Mouse (Mus musculus) layer of hippocampus, adult 8-10 months (tissue): ENCODE results near the gene Ptprm. TPM values are rescaled to one million over a fixed set of nuclear protein-coding genes. Genes with fewer than 3 reads are reported as not detected.

Experiments
- DNase-seq, 2 experiments: peaks; one replicate each; pipeline ENCODE4 v3.0.0; 2022; ENCODE audit warnings: low spot score in 2 of 2
- total RNA-seq, 4 experiments: library from RNA; stranded (reverse); gene quantifications; 2 replicates each; pipeline ENCODE4 v1.2.4; 2022

The Ptprm gene
- total RNA-seq, 4 experiments from 2014 or later = 24.6 to 31.6 (median 27.6) TPM

- DNase-seq = no peak
Measured at GRCm38 (mm10) chr17:66785586-66785985, 568.7 kb downstream of the Ptprm start.

DNA sequence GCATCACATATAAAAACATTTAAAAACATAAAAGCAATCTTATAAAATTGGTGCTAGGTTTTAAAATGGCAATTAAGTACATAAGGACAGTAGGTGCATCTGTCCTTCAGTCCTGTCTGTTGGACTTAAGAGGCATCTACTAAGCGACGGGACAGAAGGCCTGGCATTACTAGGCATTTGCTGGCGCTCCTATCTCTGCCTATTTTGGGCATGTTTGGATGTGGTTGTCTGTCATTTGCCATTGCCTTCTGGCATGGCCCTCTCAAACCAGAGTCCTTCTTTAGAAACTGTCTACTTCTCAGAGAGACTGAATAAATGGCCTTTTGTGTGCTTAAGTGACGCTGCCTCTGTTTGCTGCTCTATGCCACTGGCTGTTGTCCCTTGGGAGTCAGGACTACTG, 570.7 kb downstream of the Ptprm start:
- DNase-seq = no peak

DNA sequence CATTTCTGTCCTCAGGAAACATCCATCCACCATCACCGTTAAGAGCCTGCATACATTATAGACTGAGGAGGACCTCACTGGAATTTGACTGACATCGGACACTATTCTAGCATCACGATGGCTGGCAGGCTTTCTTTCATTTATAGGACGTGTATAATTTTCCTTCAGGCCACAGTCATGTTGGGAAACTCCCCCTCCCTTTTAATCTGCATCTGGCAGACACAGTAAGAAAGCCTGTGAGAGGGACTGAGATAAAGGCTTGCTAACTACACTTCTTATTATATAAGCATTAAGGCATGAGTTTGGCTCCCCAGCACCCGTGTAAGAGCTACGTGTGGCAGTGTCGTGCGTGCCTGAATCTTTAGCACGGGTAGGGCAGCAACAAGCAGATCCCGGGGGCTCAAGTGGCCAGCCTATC, 571.2 kb downstream of the Ptprm start:
- no peak for DNase-seq

DNA sequence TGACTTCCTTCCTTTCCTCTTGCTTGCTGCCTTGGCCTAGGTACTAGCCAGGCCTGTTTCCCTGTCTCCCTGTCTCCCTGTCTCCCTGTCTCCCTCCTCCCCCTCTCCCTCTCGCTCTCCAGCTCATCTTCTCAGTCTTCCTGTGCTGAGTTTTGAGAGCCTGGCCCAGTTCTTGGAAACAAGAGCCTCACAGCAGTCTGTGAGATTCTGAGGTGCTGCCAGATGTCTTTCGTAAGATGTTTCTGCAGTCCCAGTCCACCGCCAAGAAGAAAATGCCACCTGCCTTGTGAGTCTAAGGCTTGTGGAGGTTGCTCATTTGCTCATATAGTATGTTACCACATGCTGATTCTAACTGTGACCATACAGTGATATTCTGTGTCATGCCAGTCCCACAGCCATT, 572.3 kb downstream of the Ptprm start:
- peak in 1 of 2 experiments; percentile 12 for DNase-seq

DNA sequence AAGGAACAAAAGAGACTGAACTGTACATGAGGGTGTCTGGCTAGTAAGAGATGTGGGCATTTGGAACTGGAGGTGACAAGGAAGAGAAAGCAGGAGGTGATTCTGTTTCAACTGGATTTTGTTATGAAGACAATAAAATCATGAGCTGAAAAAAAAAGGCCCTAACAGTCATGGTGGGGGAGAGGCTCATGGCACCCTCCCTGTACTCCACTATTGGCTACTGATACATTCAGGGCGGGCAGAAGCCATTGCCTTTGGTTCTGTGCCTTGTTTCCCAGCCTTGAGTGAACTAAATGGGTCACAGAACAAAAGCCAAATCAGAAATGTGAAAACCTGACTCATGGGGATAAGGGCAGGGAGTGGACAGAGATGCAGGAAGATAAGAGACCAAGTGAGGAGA, 575.2 kb downstream of the Ptprm start:
- DNase-seq = no peak

GRCm38 (mm10) chr17:66769365-66770363, 584.6 kb downstream of the Ptprm start:
- DNase-seq = no peak

- no peak for DNase-seq
Measured at GRCm38 (mm10) chr17:66768689-66769275, 585.5 kb downstream of the Ptprm start.

DNA sequence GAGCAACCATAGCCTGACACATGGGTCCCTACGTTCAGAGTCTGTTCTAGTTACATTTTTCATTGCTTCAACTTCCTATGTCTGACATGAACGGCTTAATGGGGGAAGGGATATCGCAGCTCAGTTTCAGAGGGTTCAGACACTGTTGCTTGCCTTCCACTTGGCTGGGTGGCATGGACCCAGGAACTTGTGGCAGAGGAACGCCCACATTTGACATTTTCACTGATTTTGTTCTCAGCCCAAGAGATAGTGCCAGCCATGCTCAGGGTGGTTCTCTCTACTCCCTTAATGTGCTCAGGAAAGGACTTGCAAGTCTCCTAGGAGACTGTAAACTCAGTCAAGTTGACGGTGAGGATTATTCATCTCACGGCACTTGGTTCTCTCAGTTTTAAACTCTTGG, 588.1 kb downstream of the Ptprm start:
- no peak for DNase-seq

GRCm38 (mm10) chr17:66764435-66764834, 589.8 kb downstream of the Ptprm start:
- DNase-seq = no peak

DNA sequence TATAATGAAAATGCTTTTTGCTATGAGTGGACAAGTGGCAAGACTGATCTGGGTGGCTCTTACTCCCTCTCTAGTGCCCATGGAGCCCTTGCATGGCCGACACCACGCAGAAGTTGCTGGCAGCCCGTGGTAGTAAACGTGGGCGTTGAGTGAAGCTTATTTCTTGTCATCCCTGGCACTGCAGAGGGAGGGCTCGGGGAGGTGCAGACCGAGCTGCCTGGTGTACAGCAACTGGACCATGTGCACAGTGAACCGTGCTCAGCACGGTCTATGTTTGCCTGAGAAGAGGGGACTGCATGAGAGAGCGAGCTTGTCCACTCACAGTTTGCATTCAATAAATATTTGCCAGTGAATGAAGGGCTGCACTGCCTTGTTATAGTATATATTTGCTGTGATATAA, 591.5 kb downstream of the Ptprm start:
- no peak for DNase-seq

DNA sequence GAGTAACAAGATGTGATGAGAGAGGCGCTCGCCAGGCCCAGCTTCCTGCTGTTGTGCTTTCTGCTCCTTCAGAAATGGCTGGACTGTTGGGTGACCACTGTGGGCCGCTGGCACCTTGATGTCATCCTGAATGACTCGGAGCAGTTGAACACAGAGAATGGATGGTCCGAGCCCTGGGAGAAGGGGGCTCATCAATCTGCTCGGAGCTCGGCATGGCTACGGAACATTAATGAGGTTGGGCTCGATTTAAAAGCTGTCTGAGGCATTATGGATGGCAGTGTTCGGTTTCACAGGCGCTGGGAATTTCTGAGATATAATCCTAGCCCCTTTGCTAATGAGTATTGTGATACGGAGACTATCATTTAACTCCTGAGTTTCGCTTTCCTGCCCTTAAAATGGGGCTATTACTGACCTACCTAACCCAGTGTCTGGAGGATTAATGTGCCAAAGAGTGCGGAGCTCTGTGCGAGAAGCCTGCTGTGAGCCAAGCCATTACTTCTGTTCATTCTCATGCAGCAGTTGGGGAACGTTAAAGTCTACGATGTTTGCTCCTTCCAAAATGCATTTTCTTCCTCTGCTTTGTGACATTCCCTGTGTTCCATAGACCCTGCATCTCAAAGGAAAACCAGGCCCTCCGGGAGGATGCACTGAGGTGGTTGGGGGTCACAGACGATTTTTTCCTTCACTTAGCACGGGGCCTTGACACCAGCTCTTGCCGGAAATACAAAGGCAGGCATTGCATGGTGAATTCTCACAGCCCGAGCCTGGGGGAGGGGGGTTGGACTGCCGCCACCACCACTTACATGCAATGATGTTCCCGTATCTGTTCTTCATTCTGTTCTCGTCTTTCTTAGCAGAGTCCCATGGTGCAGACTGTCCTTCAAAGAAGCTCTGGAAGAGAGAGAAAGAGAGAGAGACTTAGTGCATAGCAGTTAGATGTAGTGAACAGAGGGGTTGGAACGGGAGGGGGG, 592.6 kb downstream of the Ptprm start:
- DNase-seq = no peak

DNA sequence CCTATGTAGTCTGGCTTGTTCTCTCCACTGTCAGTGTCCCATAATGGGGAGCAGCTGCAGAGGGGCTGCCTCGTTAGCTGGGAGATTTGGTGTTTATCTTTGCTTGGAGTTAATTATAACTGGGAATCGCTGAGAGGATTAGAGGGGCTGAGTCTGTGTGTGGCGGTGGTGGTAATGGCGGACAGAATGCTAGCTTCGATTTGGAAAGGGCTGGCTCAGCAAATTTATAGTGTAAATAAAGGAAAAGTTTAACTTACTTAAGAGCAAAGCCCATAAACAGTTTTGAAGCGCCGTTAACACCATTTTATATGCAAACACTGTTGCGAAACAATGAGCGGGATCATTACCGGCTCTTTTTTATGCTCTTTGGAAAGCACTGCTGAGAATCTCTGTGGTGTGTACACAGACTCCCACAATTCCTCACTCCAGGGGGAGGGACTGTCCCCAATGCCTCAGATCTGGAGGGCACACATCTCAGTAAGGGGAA, 597.2 kb downstream of the Ptprm start:
- no peak for DNase-seq

DNA sequence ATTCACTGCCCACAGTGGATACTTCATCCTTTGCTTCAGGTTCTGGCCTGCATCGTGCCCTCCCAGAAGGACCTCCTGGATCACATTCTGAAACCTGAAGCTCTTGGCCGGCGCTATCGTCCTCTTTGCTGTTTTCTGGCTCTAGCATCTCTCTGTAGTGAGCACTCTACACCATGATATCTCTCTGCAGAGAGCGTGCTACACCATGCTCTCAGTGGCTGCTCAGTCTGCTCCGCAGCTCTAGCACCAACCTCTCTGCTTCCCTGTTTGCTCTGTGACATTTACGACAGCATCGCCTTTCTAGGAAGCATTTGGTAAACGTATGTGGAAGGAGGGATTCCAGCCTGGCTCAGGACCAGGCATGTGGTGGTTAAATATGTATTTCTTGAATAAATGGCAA, 597.8 kb downstream of the Ptprm start:
- DNase-seq = no peak

DNA sequence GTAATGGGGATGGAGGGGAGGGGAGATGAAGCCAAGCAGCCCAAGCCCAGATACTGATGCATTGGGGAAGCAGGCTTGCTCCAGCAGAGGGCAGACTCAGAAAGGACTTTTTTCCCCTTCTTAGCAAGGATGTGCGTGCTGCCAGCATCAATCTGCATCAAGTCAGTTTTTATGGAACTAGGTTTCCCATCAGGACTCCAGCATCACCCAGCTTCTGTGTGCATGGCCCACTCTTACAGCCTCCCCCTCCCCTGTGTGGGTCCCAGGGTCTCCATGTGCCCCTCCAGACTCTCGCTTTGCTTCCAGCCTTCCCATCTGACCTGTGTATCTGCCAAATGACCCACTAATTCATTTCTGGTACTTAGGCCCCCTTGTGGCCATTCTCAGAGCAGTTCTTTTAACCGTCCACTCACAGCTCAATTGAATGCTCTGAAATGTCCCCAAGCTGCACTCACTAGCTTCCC, 599.0 kb downstream of the Ptprm start:
- DNase-seq = peak; percentile 24 to 58

DNA sequence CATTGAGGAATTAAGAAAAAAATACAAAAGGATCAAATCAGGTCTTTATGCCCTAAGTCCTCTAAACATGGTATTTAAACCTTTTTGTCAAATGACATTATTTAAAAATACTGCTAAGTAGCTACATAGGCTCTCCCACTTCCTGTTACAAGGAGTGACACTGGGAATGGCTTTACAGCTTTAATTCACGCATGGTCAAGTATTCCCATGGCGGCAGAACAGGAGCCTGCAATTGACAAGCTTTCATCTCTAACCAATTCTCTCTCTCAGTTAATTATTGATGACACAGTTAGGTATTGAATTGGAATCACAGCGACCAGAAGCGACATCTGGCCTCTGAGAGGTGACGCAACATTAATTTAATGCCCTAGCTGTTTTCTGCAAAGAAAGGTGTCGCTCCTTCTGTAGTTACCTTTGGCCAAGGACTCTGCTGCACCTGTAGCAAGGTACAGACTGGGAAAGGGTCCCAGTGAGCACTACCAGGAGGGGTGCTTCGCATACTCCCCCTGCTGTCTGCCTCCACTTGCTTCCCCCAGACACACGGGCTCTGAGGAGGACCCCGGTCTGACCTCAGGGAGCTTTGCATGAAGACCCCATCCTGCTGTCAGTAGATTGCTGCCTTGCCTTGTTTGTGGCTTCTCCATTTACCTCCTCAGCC, 599.9 kb downstream of the Ptprm start:
- DNase-seq = no peak

DNA sequence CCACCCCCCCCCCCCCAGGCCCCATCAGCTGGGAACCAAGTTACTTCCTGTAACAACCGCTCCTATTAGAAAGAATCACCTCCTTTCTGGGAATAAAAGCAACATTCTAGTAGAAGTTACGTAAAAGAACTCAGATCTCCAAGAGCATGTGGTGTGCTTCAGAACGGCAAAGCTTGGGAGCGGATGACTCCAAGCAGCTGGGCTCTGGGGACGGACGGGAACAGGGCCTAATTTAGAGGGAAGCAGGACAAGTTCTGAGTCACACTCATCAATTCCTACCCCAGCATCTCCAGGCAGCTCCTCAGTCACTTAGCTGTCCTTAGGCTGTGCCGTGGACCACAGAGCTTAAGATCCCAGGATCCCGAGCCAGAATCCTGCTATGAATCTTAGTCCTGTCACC, 602.5 kb downstream of the Ptprm start:
- no peak for DNase-seq

- DNase-seq = no peak
Measured at GRCm38 (mm10) chr17:66750481-66751206, 603.6 kb downstream of the Ptprm start.

- DNase-seq = no peak
Measured at GRCm38 (mm10) chr17:66749976-66750375, 604.3 kb downstream of the Ptprm start.

DNA sequence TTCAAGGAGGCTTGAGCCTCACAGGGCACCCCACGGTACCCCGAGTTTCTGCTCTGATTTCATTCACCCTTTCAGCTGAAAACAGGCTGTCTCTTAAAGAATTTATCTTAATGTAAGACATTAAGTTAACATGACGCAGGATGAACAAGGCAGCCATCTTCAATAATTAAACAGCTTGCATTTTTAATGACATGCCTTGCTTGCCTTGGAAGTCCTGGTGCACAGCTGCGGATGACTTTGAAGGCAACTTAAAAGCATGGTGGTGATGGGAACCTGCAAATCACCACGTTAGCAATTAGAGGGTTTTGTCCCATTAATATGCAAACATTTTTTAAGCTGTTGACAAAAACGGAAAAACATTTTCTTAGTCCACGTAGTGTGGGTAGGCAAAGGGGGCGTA, 607.8 kb downstream of the Ptprm start:
- no peak for DNase-seq

DNA sequence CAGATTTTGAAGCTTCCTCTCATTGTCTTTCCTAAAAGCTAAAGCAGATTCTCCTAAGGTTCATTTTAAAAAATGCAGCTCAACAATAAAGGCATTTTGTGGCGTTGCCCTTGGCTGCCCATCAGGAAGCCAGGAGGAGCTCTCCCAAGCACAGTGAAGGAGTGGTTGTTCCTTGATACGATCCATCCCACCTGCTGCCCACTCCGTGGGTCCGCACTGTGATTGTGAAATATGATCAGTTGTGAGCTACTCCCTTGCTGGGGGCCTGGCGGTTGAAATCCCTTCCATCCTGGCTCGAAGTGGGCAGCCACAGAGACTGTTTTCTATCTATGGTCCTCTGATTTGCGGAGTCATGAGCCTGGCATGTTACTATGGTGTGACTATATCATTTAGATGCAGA, 610.9 kb downstream of the Ptprm start:
- no peak for DNase-seq
